Mouse (Mus musculus) CH12.LX (cell line): Measurements from ENCODE around the gene Nmnat2. TPM values are rescaled to one million over a fixed set of nuclear protein-coding genes. Genes with fewer than 3 reads are reported as not detected.

Experiments
- DNase-seq: peaks from one replicate; pipeline ENCODE4 v3.0.0-alpha.2; 2013; ENCODE audit errors: extremely low read depth
- H3K27ac ChIP-seq: 2 replicates; pipeline ENCODE4 v1.5.1; 2012; ENCODE audit warnings: low read depth, mild to moderate bottlenecking, control low read depth, moderate library complexity; ENCODE audit not compliant: insufficient read depth
- H3K27me3 ChIP-seq: replicated peaks from 2 replicates; pipeline ENCODE3; 2012; ENCODE audit warnings: inconsistent platforms
- H3K36me3 ChIP-seq, 2 experiments: replicated peaks in 1 of 2; 2 replicates each; pipeline versions ENCODE3 to v1.6.1; 2012; ENCODE audit warnings: inconsistent platforms in 1 of 2, low read length in 1 of 2, mild to moderate bottlenecking in 1 of 2, mixed read lengths in 1 of 2, moderate library complexity in 1 of 2; ENCODE audit not compliant: control insufficient read depth in 1 of 2, insufficient read depth in 1 of 2
- H3K4me1 ChIP-seq, 2 experiments: 2 replicates each; pipeline ENCODE4 v1.6.1; 2012; ENCODE audit warnings: inconsistent platforms in 1 of 2, moderate library complexity in 1 of 2; ENCODE audit not compliant: insufficient read depth in 2 of 2, control insufficient read depth in 1 of 2
- H3K4me2 ChIP-seq: 2 replicates; pipeline ENCODE4 v1.6.1; 2012; ENCODE audit warnings: low read depth, mild to moderate bottlenecking, control low read depth; ENCODE audit not compliant: poor library complexity, insufficient read depth, severe bottlenecking
- H3K4me3 ChIP-seq, 3 experiments: fragments of 150-350 bp in 1 of 3; sonication (generic) in 1 of 3; replicated peaks in 1 of 3; 2 replicates each; pipeline versions ENCODE3 to v1.5.1; 2011 to 2012; ENCODE audit warnings: low read depth in 2 of 3, low read length in 2 of 3, mild to moderate bottlenecking in 2 of 3, moderate library complexity in 2 of 3, control low read depth in 1 of 3, improper control_type of control experiment in 1 of 3, inconsistent platforms in 1 of 3, mixed read lengths in 1 of 3; ENCODE audit not compliant: poor library complexity in 1 of 3
- H3K79me2 ChIP-seq: replicated peaks from 2 replicates; pipeline ENCODE4 v1.6.1; 2012; ENCODE audit warnings: mild to moderate bottlenecking, moderate library complexity; ENCODE audit not compliant: control insufficient read depth, poor library complexity, insufficient read depth, severe bottlenecking; ENCODE audit errors: extremely low read depth
- H3K9ac ChIP-seq: 2 replicates; pipeline ENCODE4 v1.6.1; 2012; ENCODE audit warnings: low read depth, mild to moderate bottlenecking, control low read depth, moderate library complexity; ENCODE audit not compliant: insufficient read depth
- H3K9me3 ChIP-seq: replicated peaks from 2 replicates; pipeline ENCODE3; 2012; ENCODE audit warnings: low read length, inconsistent platforms, mixed read lengths
- BHLHE40 ChIP-seq: IDR thresholded peaks from 2 replicates; pipeline ENCODE4 v1.6.1; 2011; ENCODE audit warnings: mild to moderate bottlenecking, low read depth, low read length, improper control_type of control experiment
- CHD2 ChIP-seq: IDR thresholded peaks from 2 replicates; pipeline ENCODE4 v1.6.1; 2011; ENCODE audit warnings: low read length, improper control_type of control experiment
- CTCF ChIP-seq, 2 experiments: IDR thresholded peaks in 1 of 2; conservative IDR thresholded peaks in 1 of 2; 2 replicates each; pipeline ENCODE4 v1.5.1; 2011 to 2012; ENCODE audit warnings: low read depth in 2 of 2, low read length in 2 of 2, improper control_type of control experiment in 1 of 2, inconsistent platforms in 1 of 2, mild to moderate bottlenecking in 1 of 2, moderate library complexity in 1 of 2
- ELF1 ChIP-seq: IDR thresholded peaks from 2 replicates; pipeline ENCODE4 v1.6.1; 2014; ENCODE audit warnings: low read depth, mild to moderate bottlenecking, inconsistent platforms, low read length, improper control_type of control experiment
- EP300 ChIP-seq: IDR thresholded peaks from 2 replicates; pipeline ENCODE4 v1.6.1; 2011; ENCODE audit warnings: low read length, improper control_type of control experiment
- ETS1 ChIP-seq: conservative IDR thresholded peaks from 2 replicates; pipeline ENCODE4 v1.6.1; 2012; ENCODE audit warnings: low read depth, mild to moderate bottlenecking, inconsistent platforms, low read length, improper control_type of control experiment, moderate library complexity
- IRF4 ChIP-seq: IDR thresholded peaks from 2 replicates; pipeline ENCODE4 v1.6.1; 2014; ENCODE audit warnings: low read depth, mild to moderate bottlenecking, inconsistent platforms, low read length, improper control_type of control experiment
- JUN ChIP-seq: IDR thresholded peaks from 2 replicates; pipeline ENCODE4 v1.6.1; 2011; ENCODE audit warnings: low read depth, mild to moderate bottlenecking, low read length, improper control_type of control experiment, moderate library complexity; ENCODE audit not compliant: insufficient read depth
- KAT2A ChIP-seq: IDR thresholded peaks from 2 replicates; pipeline ENCODE4 v1.6.1; 2012; ENCODE audit warnings: low read length, improper control_type of control experiment, inconsistent platforms; ENCODE audit not compliant: insufficient replicate concordance
- MAX ChIP-seq: IDR thresholded peaks from 2 replicates; pipeline ENCODE4 v1.6.1; 2011; ENCODE audit warnings: low read length, improper control_type of control experiment
- MAZ ChIP-seq: IDR thresholded peaks from 2 replicates; pipeline ENCODE4 v1.6.1; 2012; ENCODE audit warnings: low read depth, mild to moderate bottlenecking, inconsistent platforms, low read length, improper control_type of control experiment, moderate library complexity
- MXI1 ChIP-seq: IDR thresholded peaks from 2 replicates; pipeline ENCODE4 v1.6.1; 2011; ENCODE audit warnings: mild to moderate bottlenecking, low read depth, low read length, improper control_type of control experiment
- SMC3 ChIP-seq: IDR thresholded peaks from 2 replicates; pipeline ENCODE4 v1.6.1; 2011; ENCODE audit warnings: low read depth, low read length, improper control_type of control experiment
- TBP ChIP-seq: conservative IDR thresholded peaks from 2 replicates; pipeline ENCODE4 v1.6.1; 2011; ENCODE audit warnings: low read depth, low read length, improper control_type of control experiment
- TCF12 ChIP-seq: IDR thresholded peaks from 2 replicates; pipeline ENCODE4 v1.6.1; 2014; ENCODE audit warnings: low read depth, mild to moderate bottlenecking, inconsistent platforms, low read length, improper control_type of control experiment
- USF1 ChIP-seq: IDR thresholded peaks from 2 replicates; pipeline ENCODE4 v1.6.1; 2014; ENCODE audit warnings: low read depth, mild to moderate bottlenecking, inconsistent platforms, low read length, improper control_type of control experiment
- USF2 ChIP-seq: conservative IDR thresholded peaks from 2 replicates; pipeline ENCODE4 v1.6.1; 2011; ENCODE audit warnings: low read depth, low read length, improper control_type of control experiment
- ZKSCAN1 ChIP-seq: IDR thresholded peaks from 2 replicates; pipeline ENCODE4 v1.6.1; 2012; ENCODE audit warnings: low read depth, inconsistent platforms, low read length, improper control_type of control experiment, borderline replicate concordance
- dilution Hi-C: fragments of 300-500 bp; cut with MboI; formaldehyde crosslinking; loops from 2 replicates; pipeline ENCODE4 v1.14.3; 2020; ENCODE audit warnings: low sequenced_read_pairs; ENCODE audit not compliant: extremely low pct_unique_long_range_greater_than_20kb, extremely low pct_ligation_motif_present
- in situ Hi-C: fragments of 300-500 bp; cut with MboI; formaldehyde crosslinking; loops from 3 replicates; pipeline ENCODE4 v1.14.3; 2019; ENCODE audit warnings: low sequenced_read_pairs, low pct_ligation_motif_present, low pct_unique_long_range_greater_than_20kb, mixed read lengths
- polyA plus RNA-seq: library from polyadenylated mRNA; unstranded; fragments of >175 nt; gene quantifications from 2 replicates; pipeline ENCODE4 v1.2.1, GENCODE M21; 2012; ENCODE audit warnings: low read depth; ENCODE audit not compliant: insufficient read length
- total RNA-seq, 2 experiments: library from RNA; depleted of rRNA; stranded (reverse); fragments of 300-350 nt in 1 of 2; fragments of >200 nt in 1 of 2; gene quantifications; 2 replicates each; pipeline ENCODE4 v1.2.3; 2012 to 2014

The Nmnat2 gene
- total and polyA plus RNA-seq, 3 experiments, result 0.04 to 0.09 (median 0.09) TPM

DNA sequence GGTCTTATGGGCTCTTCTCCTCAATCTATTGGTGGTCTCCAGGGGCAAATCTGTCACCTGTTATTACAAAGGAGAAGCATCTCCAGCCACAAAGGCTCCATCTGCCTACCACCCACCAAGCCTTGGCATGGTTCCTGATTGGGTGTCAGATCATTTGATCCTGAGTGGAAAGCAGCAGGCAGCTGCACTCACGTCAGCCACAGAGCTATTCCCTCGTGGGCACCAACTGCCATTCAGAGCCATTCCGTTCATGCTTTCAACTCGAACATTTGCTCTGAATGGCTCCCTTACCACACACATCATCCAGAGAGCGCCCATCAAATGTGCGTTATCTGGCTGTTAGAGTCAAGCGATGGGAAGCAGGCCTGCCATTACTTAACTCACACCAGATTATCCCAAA lies 153.1 kb downstream of the Nmnat2 start:
- Histone ChIP-seq H3K79me2 (no peaks in the 10 kb centered on the region), H3K4me2 (no peak overlapping the region), H3K27ac (no peak overlapping the region), H3K36me3 (no peaks in the 10 kb centered on the region), H3K4me3 (no peak overlapping the region), H3K9me3 (no peaks in the 10 kb centered on the region), H3K27me3 (no peaks in the 10 kb centered on the region), H3K9ac (no peak overlapping the region), H3K4me1 (peaks cover 0 to 2% of the 10 kb centered on the region in 2 experiments; a peak in 1 of 4 replicates)
- DNase-seq, result no peak
- no peak for TF ChIP-seq ELF1
- no peak for TF ChIP-seq BHLHE40
- TF ChIP-seq USF2, result no peak
- no peak for TF ChIP-seq ZKSCAN1
- TF ChIP-seq MAX, result no peak
- no peak for TF ChIP-seq KAT2A
- TF ChIP-seq USF1, result no peak
- no peak for TF ChIP-seq CTCF (conservative IDR thresholded peaks at IDR 0.05 in 1 of 2, IDR thresholded peaks at IDR 0.05 in 1 of 2; ENCODE audit: low read depth in 2 of 2, low read length in 2 of 2)
- no peak for TF ChIP-seq ETS1
- TF ChIP-seq MAZ, result no peak
- no peak for TF ChIP-seq TBP
- TF ChIP-seq JUN, result no peak
- no peak for TF ChIP-seq MXI1
- no peak for TF ChIP-seq IRF4
- TF ChIP-seq TCF12, result no peak
- TF ChIP-seq CHD2, result no peak
- dilution Hi-C loops, result no loop called here
- in situ Hi-C loops, result loop anchor here (10.0 kb wide), 1 partner anchor 277 kb away; no protein-coding TSS in a partner anchor

DNA sequence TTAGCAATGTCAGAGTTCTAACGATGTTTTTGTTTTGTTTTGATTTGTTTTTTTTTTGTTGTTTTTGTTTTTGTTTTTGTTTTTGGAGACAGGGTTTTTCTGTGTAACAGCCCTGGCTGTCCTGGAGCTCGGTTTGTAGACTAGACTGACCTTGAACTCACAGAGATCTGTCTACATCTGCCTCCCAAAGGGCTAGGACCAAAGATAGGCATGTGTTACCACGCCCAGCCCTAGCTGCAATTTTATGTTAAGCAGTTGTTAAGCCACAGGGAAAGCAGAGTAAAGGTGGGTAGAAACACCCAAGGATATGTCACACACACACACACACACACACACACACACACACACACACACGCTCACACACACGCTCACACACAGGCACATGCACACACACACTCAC lies 154.6 kb downstream of the Nmnat2 start:
- in situ Hi-C loops, result loop anchor here (10.0 kb wide), 1 partner anchor 275 kb away; no protein-coding TSS in a partner anchor
- Histone ChIP-seq H3K4me2 (no peak overlapping the region), H3K79me2 (no peaks in the 10 kb centered on the region), H3K9ac (no peak overlapping the region), H3K27ac (no peak overlapping the region), H3K27me3 (no peaks in the 10 kb centered on the region), H3K36me3 (no peaks in the 10 kb centered on the region), H3K4me3 (no peak overlapping the region), H3K4me1 (peaks cover 0 to 2% of the 10 kb centered on the region in 2 experiments; a peak in 1 of 4 replicates), H3K9me3 (no peaks in the 10 kb centered on the region)
- TF ChIP-seq IRF4 (no peak), SMC3 (no peak), EP300 (no peak), ETS1 (no peak), TCF12 (no peak)
- DNase-seq, result no peak
- dilution Hi-C loops, result no loop called here
